Mouse (Mus musculus): ENCODE data around the gene Ramp2. TPM values are rescaled to one million over a fixed set of nuclear protein-coding genes. Genes with fewer than 3 reads are reported as not detected.

Ramp2 gene
- total RNA-seq, 2 experiments from 2014 or later = 40.4 to 44.7 TPM

- DNase-seq (ENCODE audit: low spot score in 2 of 2) = no peak
- intact Hi-C loops (cut with DNase I) = no loop called here
These were observed 55.1 kb downstream of the Ramp2 start for GRCm38 (mm10) chr11:101300881-101301280.

GRCm38 (mm10) chr11:101301299-101302003, 55.6 kb downstream of the Ramp2 start:
- intact Hi-C loops (cut with DNase I) = loop anchor here (2.0 kb wide), 2 partner anchors 49 to 91 kb away; partner anchors contain the start of gene Vps25
- no peak for DNase-seq (ENCODE audit: low spot score in 2 of 2)

GRCm38 (mm10) chr11:101302004-101302798, 56.4 kb downstream of the Ramp2 start, which contains the start of gene Becn1:
Gene Becn1 (minus strand): TSS chr11:101302286.
- intact Hi-C loops (cut with DNase I) = loop anchor here (2.0 kb wide), 2 partner anchors 49 to 91 kb away; partner anchors contain the start of gene Vps25
- peak; percentile 96 to 97 for DNase-seq (ENCODE audit: low spot score in 2 of 2)

- intact Hi-C loops (cut with DNase I) = no loop called here
These were observed 61.9 kb downstream of the Ramp2 start for GRCm38 (mm10) chr11:101307744-101308143.

More at GRCm38 (mm10) chr11:101307744-101308143, 61.9 kb downstream of the Ramp2 start:
- DNase-seq (ENCODE audit: low spot score in 2 of 2) = no peak

Other genes starting within 250 kb of the Ramp2 start
- gene Atp6v0a1, start 236.6 kb upstream of the Ramp2 start, total RNA-seq (2021) = 100 to 1,000 TPM; 489 to 499 TPM
- gene Naglu, start 176.0 kb upstream of the Ramp2 start, total RNA-seq (2021) = 10 to 100 TPM in 1 of 2 experiments, 1 to 10 TPM in 1; 7.3 to 11.9 TPM
- gene Hsd17b1, start 167.6 kb upstream of the Ramp2 start, total RNA-seq (2021) = 1 to 10 TPM in 1 of 2 experiments, under 1 TPM in 1; 0.42 to 1.1 TPM
- gene Coasy, start 163.5 kb upstream of the Ramp2 start, total RNA-seq (2021) = 10 to 100 TPM; 31.1 to 32.0 TPM
- 10 to 100 TPM; 44.9 to 49.9 TPM for gene Mlx, start 158.8 kb upstream of the Ramp2 start, total RNA-seq (2021)
- 1 to 10 TPM; 3.7 to 4.0 TPM for gene Psmc3ip, start 150.6 kb upstream of the Ramp2 start, total RNA-seq (2021)
- gene Retreg3, start 126.1 kb upstream of the Ramp2 start, total RNA-seq (2021) = 10 to 100 TPM; 53.9 to 58.8 TPM
- gene Tubg1, start 126.1 kb upstream of the Ramp2 start, total RNA-seq (2021) = 10 to 100 TPM; 52.1 to 52.7 TPM
- gene Tubg2, start 90.1 kb upstream of the Ramp2 start, total RNA-seq (2021) = 10 to 100 TPM; 49.0 to 49.5 TPM
- 100 to 1,000 TPM; 124 to 128 TPM for gene Cntnap1, start 75.5 kb upstream of the Ramp2 start, total RNA-seq (2021)
- 10 to 100 TPM in 1 of 2 experiments, 1 to 10 TPM in 1; 7.7 to 10.2 TPM for gene Plekhh3, start 74.7 kb upstream of the Ramp2 start, total RNA-seq (2021)
- gene Ccr10, start 70.6 kb upstream of the Ramp2 start, total RNA-seq (2021) = under 1 TPM; 0.19 to 0.26 TPM
- 10 to 100 TPM; 32.4 TPM for gene Ezh1, start 19.6 kb upstream of the Ramp2 start, total RNA-seq (2021)
- 10 to 100 TPM; 74.6 to 86.7 TPM for gene Vps25, start 7.7 kb downstream of the Ramp2 start, total RNA-seq (2021)
- 1 to 10 TPM; 4.7 to 5.7 TPM for gene Wnk4, start 14.5 kb downstream of the Ramp2 start, total RNA-seq (2021)
- under 1 TPM; 0.27 to 0.59 TPM for gene Cntd1, start 33.0 kb downstream of the Ramp2 start, total RNA-seq (2021)
- gene Coa3, start 33.1 kb downstream of the Ramp2 start, total RNA-seq (2021) = 100 to 1,000 TPM in 1 of 2 experiments, 10 to 100 TPM in 1; 97.6 to 101 TPM
- gene Becn1, start 56.3 kb downstream of the Ramp2 start, total RNA-seq (2021) = 100 to 1,000 TPM; 198 to 207 TPM
- 100 to 1,000 TPM in 1 of 2 experiments, 10 to 100 TPM in 1; 99.8 to 111 TPM for gene Psme3, start 70.2 kb downstream of the Ramp2 start, total RNA-seq (2021)
- gene Aoc2, start 79.0 kb downstream of the Ramp2 start, total RNA-seq (2021) = 1 to 10 TPM; 3.4 to 5.4 TPM
- gene Aoc3, start 84.6 kb downstream of the Ramp2 start, total RNA-seq (2021) = 1 to 10 TPM; 1.8 to 2.9 TPM
- not detected for gene G6pc, start 121.5 kb downstream of the Ramp2 start, total RNA-seq (2021)
- gene Aarsd1, start 171.6 kb downstream of the Ramp2 start, total RNA-seq (2021) = 10 to 100 TPM; 33.4 to 42.2 TPM
- gene Gm27029, start 178.8 kb downstream of the Ramp2 start, total RNA-seq (2021) = 1 to 10 TPM; 4.5 to 9.7 TPM
- 10 to 100 TPM; 31.1 to 32.6 TPM for gene Rundc1, start 179.1 kb downstream of the Ramp2 start, total RNA-seq (2021)
- gene Ptges3l, start 179.3 kb downstream of the Ramp2 start, total RNA-seq (2021) = 1 to 10 TPM; 2.8 to 5.7 TPM
- gene Rpl27, start 196.3 kb downstream of the Ramp2 start, total RNA-seq (2021) = 10 to 100 TPM; 41.0 to 43.6 TPM
- 1 to 10 TPM in 1 of 2 experiments, under 1 TPM in 1; 0.97 to 2.6 TPM for gene Ifi35, start 202.4 kb downstream of the Ramp2 start, total RNA-seq (2021)
- gene Rnd2, start 219.0 kb downstream of the Ramp2 start, total RNA-seq (2021) = 100 to 1,000 TPM; 148 to 154 TPM
- 10 to 100 TPM; 36.4 to 44.8 TPM for gene Vat1, start 220.2 kb downstream of the Ramp2 start, total RNA-seq (2021)

All from left cerebral cortex, postnatal 14 days (tissue).